Mouse (Mus musculus) left cerebral cortex, adult 2 months (tissue): ENCODE measurements around the gene Cab39. TPM values are rescaled to one million over a fixed set of nuclear protein-coding genes. Genes with fewer than 3 reads are reported as not detected.

Experiments
- DNase-seq, 2 experiments: peaks; one replicate each; pipeline ENCODE4 v3.0.0; 2021 to 2022; ENCODE audit warnings: low spot score in 2 of 2, mixed read lengths in 1 of 2; ENCODE audit errors: extremely low spot score in 1 of 2
- H3K27ac ChIP-seq: fragments of 200-600 bp; 2 replicates; pipeline ENCODE4 v1.8.1; 2022
- H3K4me3 ChIP-seq: fragments of 200-600 bp; 2 replicates; pipeline ENCODE4 v1.8.1; 2022
- CTCF ChIP-seq: fragments of 200-600 bp; IDR thresholded peaks from 2 replicates; pipeline ENCODE4 v1.8.1; 2022; ENCODE audit warnings: antibody characterized with exemption, mild to moderate bottlenecking, moderate library complexity
- intact Hi-C: fragments of 180-260 bp; cut with DNase I; formaldehyde crosslinking; loops from one replicate; pipeline ENCODE4 v1.15.1; 2025
- total RNA-seq, 2 experiments: library from RNA; stranded (reverse); gene quantifications; 2 replicates each; pipeline ENCODE4 v1.2.3; 2021

Gene Cab39
- total RNA-seq, 2 experiments from 2014 or later: 149 to 175 TPM

GRCm38 (mm10) chr1:85827166-85827565 lies 33.9 kb downstream of the Cab39 start:
- DNase-seq: no peak
- Histone ChIP-seq H3K27ac (no peak overlapping the region), H3K4me3 (no peak overlapping the region)
- no peak for TF ChIP-seq CTCF
- intact Hi-C loops: no loop called here

GRCm38 (mm10) chr1:85829016-85829415 lies 35.8 kb downstream of the Cab39 start:
- DNase-seq: no peak
- TF ChIP-seq CTCF: no peak
- H3K4me3 ChIP-seq: no peak overlapping the region
- intact Hi-C loops: no loop called here
- no peak overlapping the region for H3K27ac ChIP-seq

GRCm38 (mm10) chr1:85838056-85838455 lies 44.8 kb downstream of the Cab39 start:
- Histone ChIP-seq H3K27ac (no peak overlapping the region), H3K4me3 (no peak overlapping the region)
- no peak for DNase-seq
- intact Hi-C loops: no loop called here
- no peak for TF ChIP-seq CTCF

GRCm38 (mm10) chr1:85839356-85839755 lies 46.1 kb downstream of the Cab39 start:
- H3K27ac ChIP-seq: no peak overlapping the region
- intact Hi-C loops: no loop called here
- no peak for TF ChIP-seq CTCF
- H3K4me3 ChIP-seq: no peak overlapping the region
- no peak for DNase-seq

GRCm38 (mm10) chr1:85839790-85840189 lies 46.5 kb downstream of the Cab39 start:
- Histone ChIP-seq H3K27ac (no peak overlapping the region), H3K4me3 (no peak overlapping the region)
- no peak for DNase-seq
- intact Hi-C loops: loop anchor here (2.0 to 10.0 kb wide), 2 partner anchors 47 to 255 kb away; partner anchors contain the start of gene Cab39
- no peak for TF ChIP-seq CTCF

GRCm38 (mm10) chr1:85840421-85840820 lies 47.2 kb downstream of the Cab39 start:
- intact Hi-C loops: loop anchor here (2.0 to 10.0 kb wide), 2 partner anchors 48 to 256 kb away; partner anchors contain the start of gene Cab39
- TF ChIP-seq CTCF: no peak
- no peak for DNase-seq
- H3K4me3 ChIP-seq: no peak overlapping the region
- no peak overlapping the region for H3K27ac ChIP-seq

GRCm38 (mm10) chr1:85842251-85842650 lies 49.0 kb downstream of the Cab39 start:
- intact Hi-C loops: loop anchor here (10.0 kb wide), 1 partner anchor 257 kb away; no protein-coding TSS in a partner anchor
- H3K4me3 ChIP-seq: no peak overlapping the region
- no peak overlapping the region for H3K27ac ChIP-seq
- peak; percentile 77 for TF ChIP-seq CTCF
- no peak for DNase-seq

GRCm38 (mm10) chr1:85843291-85843863 lies 50.1 kb downstream of the Cab39 start:
- H3K4me3 ChIP-seq: no peak overlapping the region
- intact Hi-C loops: loop anchor here (10.0 kb wide), 1 partner anchor 259 kb away; no protein-coding TSS in a partner anchor
- H3K27ac ChIP-seq: no peak overlapping the region
- no peak for TF ChIP-seq CTCF
- no peak for DNase-seq

GRCm38 (mm10) chr1:85844981-85845380 lies 51.7 kb downstream of the Cab39 start:
- H3K27ac ChIP-seq: no peak overlapping the region
- no peak for TF ChIP-seq CTCF
- no peak overlapping the region for H3K4me3 ChIP-seq
- intact Hi-C loops: loop anchor here (10.0 kb wide), 1 partner anchor 260 kb away; no protein-coding TSS in a partner anchor
- DNase-seq: no peak

- H3K27ac ChIP-seq: no peak overlapping the region
- no peak for DNase-seq
- no peak for TF ChIP-seq CTCF
- intact Hi-C loops: loop anchor here (10.0 kb wide), 1 partner anchor 261 kb away; no protein-coding TSS in a partner anchor
- no peak overlapping the region for H3K4me3 ChIP-seq
Observed at GRCm38 (mm10) chr1:85845476-85845875, 52.2 kb downstream of the Cab39 start.

- DNase-seq: no peak
- intact Hi-C loops: loop anchor here (10.0 kb wide), 1 partner anchor 264 kb away; no protein-coding TSS in a partner anchor
- no peak overlapping the region for H3K4me3 ChIP-seq
- TF ChIP-seq CTCF: no peak
- no peak overlapping the region for H3K27ac ChIP-seq
Observed at GRCm38 (mm10) chr1:85849016-85849415, 55.8 kb downstream of the Cab39 start.

GRCm38 (mm10) chr1:85850851-85851250 lies 57.6 kb downstream of the Cab39 start:
- H3K4me3 ChIP-seq: no peak overlapping the region
- H3K27ac ChIP-seq: no peak overlapping the region
- intact Hi-C loops: loop anchor here (5.0 to 10.0 kb wide), 3 partner anchors 81 to 1874 kb away; no protein-coding TSS in a partner anchor
- DNase-seq: no peak
- no peak for TF ChIP-seq CTCF
